Mouse (Mus musculus): ENCODE results near the gene Slc17a4. TPM values are rescaled to one million over a fixed set of nuclear protein-coding genes. Genes with fewer than 3 reads are reported as not detected.

Gene Slc17a4
- polyA plus RNA-seq, 1 experiment from 2014 or later = not detected

- Histone ChIP-seq H3K9ac (replicated peaks; ENCODE audit: low read length) (no peak within 1 kb of the TSS), H3K9me3 (ENCODE audit: control insufficient read depth, low read length) (no peaks in the 10 kb centered on the region), H3K36me3 (ENCODE audit: control insufficient read depth, insufficient read depth, low read length) (no peaks in the 10 kb centered on the region), H3K4me1 (ENCODE audit: control insufficient read depth, insufficient read depth, low read length) (no peaks in the 10 kb centered on the region), H3K27ac (replicated peaks; ENCODE audit: low read depth, low read length) (no peak within 1 kb of the TSS), H3K4me2 (ENCODE audit: low read length) (no peak within 1 kb of the TSS), H3K4me3 (replicated peaks; ENCODE audit: low read depth, low read length) (no peak within 1 kb of the TSS), H3K27me3 (ENCODE audit: control insufficient read depth, insufficient read depth, low read length) (no peaks in the 10 kb centered on the region)
- DNase-seq (no peak), ATAC-seq (ENCODE audit: low FRiP score, low TSS enrichment) (no peak)
- 97% methylated on average over 32 of the region's 39 CpGs for WGBS
These were observed 18.8 kb upstream of the Slc17a4 start, which contains the start of gene Hist1h2ba for GRCm38 (mm10) chr13:23933421-23934210. Gene Hist1h2ba, minus strand, starts transcription at chr13:23934156.

DNA sequence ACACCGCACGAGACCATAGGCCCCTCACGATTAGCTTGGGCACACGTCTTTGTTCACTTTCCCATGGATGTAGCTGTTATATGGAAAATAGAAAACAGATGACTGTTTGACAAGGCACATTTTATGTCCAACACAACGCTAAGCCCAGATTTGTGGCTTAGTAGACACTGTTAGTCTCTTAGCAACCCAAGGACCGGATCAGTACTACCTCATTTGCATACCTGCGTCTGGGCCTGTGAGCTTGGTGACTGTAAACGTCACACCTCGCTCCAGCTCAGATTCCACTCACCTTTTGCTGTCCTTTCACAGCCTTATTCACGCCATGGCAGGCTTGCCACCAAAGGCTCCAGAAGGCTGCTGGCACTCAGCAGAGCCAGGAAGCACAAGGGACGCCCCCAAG is 16.1 kb upstream of the Slc17a4 start:
- WGBS = 78% methylated on average over 11 of the region's 11 CpGs
- ATAC-seq (ENCODE audit: low FRiP score, low TSS enrichment) = no peak

GRCm38 (mm10) chr13:23930461-23930860 is 15.7 kb upstream of the Slc17a4 start:
- Histone ChIP-seq H3K27me3 (ENCODE audit: control insufficient read depth, insufficient read depth, low read length) (no peaks in the 10 kb centered on the region), H3K9ac (replicated peaks; ENCODE audit: low read length) (no peak overlapping the region), H3K27ac (replicated peaks; ENCODE audit: low read depth, low read length) (no peak overlapping the region), H3K9me3 (ENCODE audit: control insufficient read depth, low read length) (no peaks in the 10 kb centered on the region), H3K4me3 (replicated peaks; ENCODE audit: low read depth, low read length) (no peak overlapping the region), H3K4me2 (ENCODE audit: low read length) (no peak overlapping the region), H3K4me1 (ENCODE audit: control insufficient read depth, insufficient read depth, low read length) (no peaks in the 10 kb centered on the region), H3K36me3 (ENCODE audit: control insufficient read depth, insufficient read depth, low read length) (no peaks in the 10 kb centered on the region)
- no peak for DNase-seq
- WGBS = 96% methylated on average over 9 of the region's 9 CpGs
- ATAC-seq (ENCODE audit: low FRiP score, low TSS enrichment) = no peak

More for the DNA sequence above, 16.1 kb upstream of the Slc17a4 start:
- H3K4me2 ChIP-seq (ENCODE audit: low read length) = no peak overlapping the region
- H3K27ac ChIP-seq (replicated peaks; ENCODE audit: low read depth, low read length) = no peak overlapping the region
- no peaks in the 10 kb centered on the region for H3K27me3 ChIP-seq (ENCODE audit: control insufficient read depth, insufficient read depth, low read length)
- no peaks in the 10 kb centered on the region for H3K4me1 ChIP-seq (ENCODE audit: control insufficient read depth, insufficient read depth, low read length)
- no peak overlapping the region for H3K4me3 ChIP-seq (replicated peaks; ENCODE audit: low read depth, low read length)
- DNase-seq = no peak
- no peaks in the 10 kb centered on the region for H3K36me3 ChIP-seq (ENCODE audit: control insufficient read depth, insufficient read depth, low read length)
- no peak overlapping the region for H3K9ac ChIP-seq (replicated peaks; ENCODE audit: low read length)
- no peaks in the 10 kb centered on the region for H3K9me3 ChIP-seq (ENCODE audit: control insufficient read depth, low read length)

GRCm38 (mm10) chr13:23928637-23929036 is 13.8 kb upstream of the Slc17a4 start:
- WGBS = 78% methylated on average over 3 of the region's 3 CpGs
- Histone ChIP-seq H3K36me3 (ENCODE audit: control insufficient read depth, insufficient read depth, low read length) (no peaks in the 10 kb centered on the region), H3K27me3 (ENCODE audit: control insufficient read depth, insufficient read depth, low read length) (no peaks in the 10 kb centered on the region), H3K9ac (replicated peaks; ENCODE audit: low read length) (no peak overlapping the region), H3K27ac (replicated peaks; ENCODE audit: low read depth, low read length) (no peak overlapping the region), H3K4me2 (ENCODE audit: low read length) (no peak overlapping the region), H3K9me3 (ENCODE audit: control insufficient read depth, low read length) (no peaks in the 10 kb centered on the region), H3K4me3 (replicated peaks; ENCODE audit: low read depth, low read length) (no peak overlapping the region), H3K4me1 (ENCODE audit: control insufficient read depth, insufficient read depth, low read length) (no peaks in the 10 kb centered on the region)
- ATAC-seq (ENCODE audit: low FRiP score, low TSS enrichment) = no peak
- DNase-seq = no peak

- Histone ChIP-seq H3K36me3 (ENCODE audit: control insufficient read depth, insufficient read depth, low read length) (no peaks in the 10 kb centered on the region), H3K27me3 (ENCODE audit: control insufficient read depth, insufficient read depth, low read length) (no peaks in the 10 kb centered on the region), H3K27ac (replicated peaks; ENCODE audit: low read depth, low read length) (no peak overlapping the region), H3K4me1 (ENCODE audit: control insufficient read depth, insufficient read depth, low read length) (no peaks in the 10 kb centered on the region), H3K9ac (replicated peaks; ENCODE audit: low read length) (no peak overlapping the region), H3K9me3 (ENCODE audit: control insufficient read depth, low read length) (no peaks in the 10 kb centered on the region), H3K4me3 (replicated peaks; ENCODE audit: low read depth, low read length) (no peak overlapping the region), H3K4me2 (ENCODE audit: low read length) (no peak overlapping the region)
- ATAC-seq (ENCODE audit: low FRiP score, low TSS enrichment) (no peak), DNase-seq (no peak)
- whole genome bisulfite sequencing = 80% methylated on average over 2 of the region's 2 CpGs
These were observed 11.0 kb upstream of the Slc17a4 start for GRCm38 (mm10) chr13:23925792-23926191.

DNA sequence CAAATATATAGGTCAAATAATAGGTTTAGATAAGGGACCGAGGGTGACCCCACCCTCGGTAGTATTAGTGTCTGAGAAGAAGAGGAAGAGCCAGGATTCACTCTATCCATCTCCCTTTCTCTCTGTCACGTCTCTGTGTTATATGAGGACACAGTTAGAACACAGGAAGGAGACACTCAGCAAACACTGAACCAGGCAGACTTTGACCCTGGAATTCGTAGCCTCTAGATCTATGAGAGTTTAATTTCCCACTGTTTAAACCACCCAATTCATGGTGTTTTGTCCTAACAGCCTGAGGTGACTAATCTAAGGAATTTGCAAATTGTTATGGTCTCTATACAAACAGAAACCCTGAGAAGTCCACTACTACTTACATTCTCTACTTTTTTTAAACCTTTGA is 2.9 kb upstream of the Slc17a4 start:
- no peak overlapping the region for H3K27ac ChIP-seq (replicated peaks; ENCODE audit: low read depth, low read length)
- no peak overlapping the region for H3K9ac ChIP-seq (replicated peaks; ENCODE audit: low read length)
- 90% methylated on average over 4 of the region's 4 CpGs for WGBS
- no peaks in the 10 kb centered on the region for H3K27me3 ChIP-seq (ENCODE audit: control insufficient read depth, insufficient read depth, low read length)
- no peak overlapping the region for H3K4me3 ChIP-seq (replicated peaks; ENCODE audit: low read depth, low read length)
- no peaks in the 10 kb centered on the region for H3K9me3 ChIP-seq (ENCODE audit: control insufficient read depth, low read length)
- DNase-seq (no peak), ATAC-seq (ENCODE audit: low FRiP score, low TSS enrichment) (no peak)
- H3K4me1 ChIP-seq (ENCODE audit: control insufficient read depth, insufficient read depth, low read length) = no peaks in the 10 kb centered on the region
- no peak overlapping the region for H3K4me2 ChIP-seq (ENCODE audit: low read length)
- no peaks in the 10 kb centered on the region for H3K36me3 ChIP-seq (ENCODE audit: control insufficient read depth, insufficient read depth, low read length)

GRCm38 (mm10) chr13:23916132-23916531 is 1.3 kb upstream of the Slc17a4 start:
- no peak for DNase-seq
- WGBS = 97% methylated on average over 1 of the region's 1 CpGs
- H3K4me1 ChIP-seq (ENCODE audit: control insufficient read depth, insufficient read depth, low read length) = no peaks in the 10 kb centered on the region

DNA sequence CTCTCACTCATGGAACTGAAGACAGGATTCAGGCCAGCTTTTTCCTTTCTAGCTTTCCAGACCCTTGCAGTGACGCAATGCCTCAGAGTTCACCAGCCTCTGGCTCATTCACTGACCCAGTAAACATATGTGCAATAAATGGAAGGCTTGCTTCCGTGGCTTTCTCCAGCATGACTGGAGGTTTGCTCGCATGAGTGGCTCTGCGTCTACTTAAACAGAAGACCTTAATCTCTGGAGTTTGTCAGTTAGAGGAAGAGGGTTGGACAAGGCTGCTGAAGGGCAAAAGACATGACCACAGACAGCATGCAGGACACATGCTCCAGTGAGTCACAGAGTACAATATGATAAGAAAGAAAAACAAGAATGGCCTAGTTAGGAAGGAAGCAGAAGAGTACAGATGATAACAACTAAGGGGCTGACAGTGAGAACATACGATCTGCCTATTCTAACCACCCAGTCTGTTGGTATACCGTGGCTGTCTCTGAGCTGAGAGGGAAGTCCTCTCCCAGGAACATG is 960 bp downstream of the Slc17a4 start:
- no peak for ATAC-seq (ENCODE audit: low FRiP score, low TSS enrichment)
- H3K27me3 ChIP-seq (ENCODE audit: control insufficient read depth, insufficient read depth, low read length) = no peaks in the 10 kb centered on the region
- no peaks in the 10 kb centered on the region for H3K36me3 ChIP-seq (ENCODE audit: control insufficient read depth, insufficient read depth, low read length)
- no peak overlapping the region for H3K4me2 ChIP-seq (ENCODE audit: low read length)
- 50% methylated on average over 6 of the region's 6 CpGs for WGBS
- no peaks in the 10 kb centered on the region for H3K9me3 ChIP-seq (ENCODE audit: control insufficient read depth, low read length)
- no peak overlapping the region for H3K27ac ChIP-seq (replicated peaks; ENCODE audit: low read depth, low read length)
- no peak for DNase-seq
- H3K4me3 ChIP-seq (replicated peaks; ENCODE audit: low read depth, low read length) = no peak overlapping the region
- no peaks in the 10 kb centered on the region for H3K4me1 ChIP-seq (ENCODE audit: control insufficient read depth, insufficient read depth, low read length)
- H3K9ac ChIP-seq (replicated peaks; ENCODE audit: low read length) = no peak overlapping the region

More at GRCm38 (mm10) chr13:23916132-23916531, 1.3 kb upstream of the Slc17a4 start:
- Histone ChIP-seq H3K4me3 (replicated peaks; ENCODE audit: low read depth, low read length) (no peak overlapping the region), H3K27ac (replicated peaks; ENCODE audit: low read depth, low read length) (no peak overlapping the region), H3K27me3 (ENCODE audit: control insufficient read depth, insufficient read depth, low read length) (no peaks in the 10 kb centered on the region), H3K36me3 (ENCODE audit: control insufficient read depth, insufficient read depth, low read length) (no peaks in the 10 kb centered on the region), H3K9ac (replicated peaks; ENCODE audit: low read length) (no peak overlapping the region), H3K4me2 (ENCODE audit: low read length) (no peak overlapping the region), H3K9me3 (ENCODE audit: control insufficient read depth, low read length) (no peaks in the 10 kb centered on the region)
- ATAC-seq (ENCODE audit: low FRiP score, low TSS enrichment) = no peak

GRCm38 (mm10) chr13:23911335-23911734 is 3.5 kb downstream of the Slc17a4 start:
- H3K27me3 ChIP-seq (ENCODE audit: control insufficient read depth, insufficient read depth, low read length) = no peaks in the 10 kb centered on the region
- no peak overlapping the region for H3K4me2 ChIP-seq (ENCODE audit: low read length)
- H3K9me3 ChIP-seq (ENCODE audit: control insufficient read depth, low read length) = no peaks in the 10 kb centered on the region
- H3K4me3 ChIP-seq (replicated peaks; ENCODE audit: low read depth, low read length) = no peak overlapping the region
- no peaks in the 10 kb centered on the region for H3K4me1 ChIP-seq (ENCODE audit: control insufficient read depth, insufficient read depth, low read length)
- 90% methylated on average over 5 of the region's 5 CpGs for WGBS
- ATAC-seq (ENCODE audit: low FRiP score, low TSS enrichment) = no peak
- DNase-seq = no peak
- no peak overlapping the region for H3K27ac ChIP-seq (replicated peaks; ENCODE audit: low read depth, low read length)
- no peaks in the 10 kb centered on the region for H3K36me3 ChIP-seq (ENCODE audit: control insufficient read depth, insufficient read depth, low read length)
- no peak overlapping the region for H3K9ac ChIP-seq (replicated peaks; ENCODE audit: low read length)

All from midbrain, embryonic 14.5 days (tissue).